Mouse (Mus musculus) hematopoietic stem cell, adult 5-6 weeks (primary cell): ENCODE results near the gene Klf14. TPM values are rescaled to one million over a fixed set of nuclear protein-coding genes. Genes with fewer than 3 reads are reported as not detected.

Experiments used
- total RNA-seq: library from RNA; stranded (forward); fragments of 172-1452, 232-1000 nt; gene quantifications from 2 replicates; pipeline ENCODE4 v1.2.3, GENCODE M21; 2017

Klf14 gene
- total RNA-seq, 1 experiment from 2014 or later = not detected

Other genes starting within 250 kb of the Klf14 start
- 0.25 and 2.1 TPM in 2 replicates for gene Mest, start 235.5 kb downstream of the Klf14 start, total RNA-seq
- 51.7 and 58.3 TPM in 2 replicates for gene Copg2, start 62.3 kb downstream of the Klf14 start, total RNA-seq
- not detected in 2 replicates for gene Tsga13, start 43.5 kb downstream of the Klf14 start, total RNA-seq